Mouse (Mus musculus): ENCODE data around the gene Rnf113a1.

- TF ChIP-seq POLR2A (IDR thresholded peaks at IDR 0.05; ENCODE audit: insufficient read depth, low read length) (no peak), CTCF (IDR thresholded peaks at IDR 0.05; ENCODE audit: low read depth, low read length) (no peak), EP300 (IDR thresholded peaks at IDR 0.05; ENCODE audit: insufficient read depth, low read depth, low read length) (no peak)
Observed at GRCm38 (mm10) chrX:37190755-37191104, 315 bp upstream of the Rnf113a1 start.

All from ES-Bruce4 (cell line).